Mouse (Mus musculus) lung, postnatal 0 days (tissue): ENCODE results near the gene Msgn1.

ENCODE experiments used
- CTCF ChIP-seq: IDR thresholded peaks from 2 replicates; pipeline ENCODE4 v1.5.1; 2016; ENCODE audit warnings: antibody characterized with exemption, mild to moderate bottlenecking
- EP300 ChIP-seq: IDR thresholded peaks from 2 replicates; pipeline ENCODE4 v1.6.1; 2016; ENCODE audit warnings: antibody characterized with exemption, mild to moderate bottlenecking, control low read depth

GRCm38 (mm10) chr12:11223090-11223489 is 14.3 kb upstream of the Msgn1 start:
- no peak for TF ChIP-seq CTCF
- no peak for TF ChIP-seq EP300
